Mouse (Mus musculus): ENCODE data around the gene Emc1. TPM values are rescaled to one million over a fixed set of nuclear protein-coding genes. Genes with fewer than 3 reads are reported as not detected.
"Not testable (repeated sequence)": the region's sequence is repeated elsewhere in the genome, so short reads cannot be mapped to it uniquely, and the experiment has no call there.

Gene Emc1
- total RNA-seq, 2 experiments from 2014 or later: 77.7 to 82.3 TPM

DNA sequence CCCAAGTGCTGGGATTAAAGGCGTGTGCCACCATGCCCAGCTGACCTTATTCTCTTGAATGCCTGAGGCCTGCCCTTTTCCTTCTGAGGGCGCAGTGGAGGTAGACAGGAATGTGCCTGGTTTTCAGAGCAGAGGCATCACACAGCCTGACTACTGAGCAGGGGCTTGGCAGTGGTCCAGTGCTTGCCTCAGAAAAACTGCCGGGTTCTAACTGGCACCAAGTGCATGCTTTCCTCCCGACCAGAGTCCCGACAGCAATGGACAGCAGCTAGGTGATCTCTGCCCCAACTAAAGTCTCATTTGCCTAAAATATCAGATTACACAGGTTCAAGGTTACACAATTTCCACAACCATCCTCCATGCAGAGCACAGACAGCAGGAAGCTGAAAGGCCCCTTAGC is 8.7 kb upstream of the Emc1 start:
- peak; percentile 57 to 59 for DNase-seq (ENCODE audit: low spot score in 2 of 2)
- intact Hi-C loops (cut with DNase I): no loop called here

DNA sequence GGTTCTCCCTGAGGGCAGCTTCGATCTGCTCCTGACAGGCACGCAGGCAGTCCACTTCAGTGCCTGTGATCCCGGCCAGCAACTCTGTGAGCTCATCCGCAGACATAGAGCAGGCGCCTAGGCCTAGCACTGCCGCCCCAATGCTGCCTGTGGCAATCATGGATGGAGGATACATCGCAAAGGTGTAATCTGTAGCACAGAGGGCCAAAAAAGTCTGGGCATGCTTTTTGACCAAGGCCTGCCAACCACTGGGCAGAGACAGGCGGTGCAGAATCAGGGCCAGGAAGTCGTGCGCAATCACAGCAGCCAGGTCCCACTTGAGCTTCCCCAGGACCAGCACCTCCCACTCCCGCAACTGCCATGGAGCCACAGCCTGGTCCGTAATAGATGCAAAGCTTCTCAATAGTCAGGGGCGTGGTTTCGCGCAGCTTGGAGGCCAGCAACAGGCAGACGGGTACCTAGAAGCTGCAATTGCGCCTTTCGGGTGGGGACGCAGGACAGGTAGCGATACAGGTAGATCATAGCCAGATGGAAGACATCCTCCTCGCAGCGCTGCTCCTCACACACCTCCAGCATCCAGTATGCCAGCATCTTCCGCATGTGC is 6.9 kb upstream of the Emc1 start:
- no peak for DNase-seq (ENCODE audit: low spot score in 2 of 2)
- intact Hi-C loops (cut with DNase I): no loop called here

DNA sequence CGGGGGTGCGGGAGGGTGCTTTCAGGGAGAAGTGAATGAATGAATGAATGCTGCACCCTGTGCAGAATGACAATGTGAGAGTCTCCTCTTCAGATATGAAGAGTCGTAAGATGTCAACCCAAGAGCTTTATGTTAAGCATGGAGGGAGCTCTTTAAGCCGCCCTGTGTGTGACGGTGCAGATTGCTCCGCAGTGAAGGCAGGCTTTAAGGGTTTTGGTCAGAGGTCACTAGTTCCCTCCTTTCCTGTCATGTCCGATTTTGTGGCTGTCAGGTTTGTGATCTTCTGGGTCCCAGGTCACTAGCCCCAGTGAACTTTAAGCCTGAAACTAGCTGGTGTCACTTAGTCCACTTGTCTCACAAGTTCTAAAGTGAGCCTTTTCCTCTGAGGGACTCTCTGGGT is 445 bp downstream of the Emc1 start:
- intact Hi-C loops (cut with DNase I): no loop called here
- no peak for DNase-seq (ENCODE audit: low spot score in 2 of 2)

DNA sequence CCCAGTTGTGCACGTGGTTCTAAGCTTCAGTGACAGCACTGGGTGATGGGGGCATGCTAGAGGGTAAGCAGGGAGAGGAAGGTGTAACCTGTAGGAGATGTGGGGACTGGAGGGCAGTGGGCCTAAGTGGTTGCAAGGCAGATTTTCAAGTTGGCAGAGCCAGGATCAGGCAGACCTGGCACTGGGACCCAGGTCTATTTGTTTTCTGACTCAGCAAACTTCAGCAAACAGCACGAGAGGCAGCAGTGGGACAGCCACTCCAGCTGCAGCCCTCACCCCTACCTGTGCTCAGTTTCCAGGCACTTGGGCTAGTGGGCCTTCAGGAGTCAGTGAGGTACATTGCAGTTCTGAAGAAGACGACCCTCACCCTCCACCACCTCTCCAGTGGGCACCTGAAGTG is 4.8 kb downstream of the Emc1 start:
- no peak for DNase-seq (ENCODE audit: low spot score in 2 of 2)
- intact Hi-C loops (cut with DNase I): no loop called here

DNA sequence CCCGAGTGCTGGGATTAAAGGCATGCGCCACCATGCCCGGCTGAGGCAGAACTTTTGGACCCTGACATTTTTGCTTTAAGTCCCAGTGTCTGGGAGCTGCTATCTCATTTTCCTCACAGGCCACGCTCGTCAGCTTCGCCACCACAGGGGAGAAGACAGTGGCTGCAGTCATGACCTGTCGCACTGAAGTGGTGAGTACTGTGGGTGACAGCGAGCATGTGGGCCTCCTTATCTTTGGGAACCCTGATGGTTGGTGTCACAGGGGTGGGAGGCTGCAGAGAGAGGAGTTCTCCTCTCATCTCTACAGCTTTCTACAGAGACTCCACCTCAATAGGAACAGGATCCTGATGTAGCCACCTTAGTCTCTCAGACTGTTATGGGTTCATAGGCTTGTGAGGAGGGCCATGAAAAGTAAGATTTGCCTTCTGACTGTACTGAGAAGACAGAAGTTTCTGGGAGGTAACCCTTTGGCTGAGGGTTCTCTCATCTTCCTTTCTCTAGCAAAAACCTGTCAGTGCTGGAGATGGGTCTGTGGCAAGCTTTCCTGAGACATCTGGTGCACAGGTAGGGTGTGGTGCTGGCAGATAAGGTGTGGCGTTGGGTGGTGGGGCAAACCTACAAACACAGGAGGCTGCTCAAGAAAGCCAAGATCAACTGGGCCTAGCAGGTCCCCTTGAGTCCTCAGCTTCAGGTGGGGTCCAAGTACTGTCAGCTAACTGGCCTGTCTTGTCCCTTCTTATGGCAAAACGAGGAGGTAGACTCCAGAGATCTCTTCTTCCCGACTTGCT is 8.6 kb downstream of the Emc1 start:
- intact Hi-C loops (cut with DNase I): no loop called here
- DNase-seq (ENCODE audit: low spot score in 2 of 2): no peak

DNA sequence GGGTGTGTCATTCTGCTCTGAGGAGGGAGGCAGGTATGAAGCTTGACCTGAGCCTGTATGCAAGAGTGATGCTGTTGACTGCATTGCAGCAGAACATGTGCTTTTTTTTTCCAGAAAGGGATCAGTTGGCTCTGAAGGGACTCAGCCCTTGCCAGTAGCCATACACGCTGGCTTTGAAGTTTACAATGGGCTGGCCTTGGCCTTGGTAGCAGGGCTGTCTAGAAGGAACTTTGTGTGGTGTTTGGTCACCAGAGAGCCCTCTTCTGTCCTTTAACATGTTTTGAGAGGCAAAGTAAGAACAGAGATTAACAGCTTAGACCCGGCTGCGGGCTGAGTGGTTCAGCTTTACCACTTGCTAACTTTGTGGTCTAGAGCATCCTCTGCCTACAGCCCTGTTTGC is 14.9 kb downstream of the Emc1 start:
- no peak for DNase-seq (ENCODE audit: low spot score in 2 of 2)
- intact Hi-C loops (cut with DNase I): loop anchor here (5.0 kb wide), 1 partner anchor 45 kb away; no protein-coding TSS in a partner anchor

DNA sequence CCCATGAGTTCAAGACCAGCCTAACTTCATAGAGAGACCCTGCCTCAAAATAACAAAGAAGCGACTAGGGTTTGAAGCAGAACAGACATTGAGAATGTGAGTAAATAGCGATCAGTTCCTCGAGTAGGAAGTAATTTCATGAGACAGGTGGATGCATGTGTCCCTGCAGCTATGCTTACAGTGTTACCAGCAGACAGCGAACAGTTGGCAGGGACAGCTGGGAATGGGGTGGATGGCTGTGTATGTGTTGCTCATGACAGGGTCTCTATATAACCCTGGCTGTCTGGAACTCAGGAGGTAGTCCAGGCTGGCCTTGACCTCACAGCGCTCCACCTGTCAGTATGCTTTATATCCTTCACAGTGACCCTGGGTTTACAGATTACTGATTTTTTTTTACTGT is 15.7 kb downstream of the Emc1 start:
- intact Hi-C loops (cut with DNase I): loop anchor here (5.0 kb wide), 1 partner anchor 44 kb away; no protein-coding TSS in a partner anchor
- DNase-seq (ENCODE audit: low spot score in 2 of 2): no peak

DNA sequence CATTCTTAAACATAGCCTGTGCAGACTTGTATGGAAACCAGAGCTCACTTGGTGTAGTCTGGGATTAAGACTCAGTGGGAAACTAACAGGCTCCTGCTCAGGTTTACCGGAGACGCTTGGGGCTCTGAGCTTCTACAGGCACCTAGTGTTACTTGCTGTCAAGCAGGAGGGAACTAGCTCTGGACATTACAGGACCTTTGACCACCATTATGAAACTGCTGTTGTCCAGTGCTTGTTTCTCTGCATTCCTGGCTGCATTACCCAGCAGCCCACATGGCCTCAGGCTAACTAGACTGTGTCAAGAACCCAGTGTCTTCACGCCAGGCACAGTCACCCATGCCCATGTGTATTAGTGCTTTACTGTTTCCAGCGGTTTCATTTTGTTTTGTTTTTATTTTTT is 20.7 kb downstream of the Emc1 start:
- no peak for DNase-seq (ENCODE audit: low spot score in 2 of 2)
- intact Hi-C loops (cut with DNase I): no loop called here

DNA sequence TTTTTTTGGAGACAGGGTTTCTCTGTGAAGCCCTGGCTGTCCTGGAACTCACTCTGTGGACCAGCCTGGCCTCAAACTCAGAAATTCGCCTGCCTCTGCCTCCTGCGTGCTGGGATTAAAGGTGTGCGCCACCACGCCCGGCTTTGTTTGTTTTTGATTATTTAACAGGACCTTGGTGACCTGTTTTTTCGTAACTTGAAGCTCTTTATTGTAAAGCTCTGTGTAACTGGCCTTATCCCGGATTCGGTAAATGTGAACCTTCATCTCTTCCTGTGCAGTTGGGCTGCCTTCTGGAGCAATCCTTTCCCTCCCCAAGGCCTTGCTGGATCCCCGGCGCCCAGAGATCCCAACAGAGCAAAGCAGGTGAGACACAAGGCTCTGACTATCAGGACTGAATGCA is 21.1 kb downstream of the Emc1 start:
- no peak for DNase-seq (ENCODE audit: low spot score in 2 of 2)
- intact Hi-C loops (cut with DNase I): no loop called here

DNA sequence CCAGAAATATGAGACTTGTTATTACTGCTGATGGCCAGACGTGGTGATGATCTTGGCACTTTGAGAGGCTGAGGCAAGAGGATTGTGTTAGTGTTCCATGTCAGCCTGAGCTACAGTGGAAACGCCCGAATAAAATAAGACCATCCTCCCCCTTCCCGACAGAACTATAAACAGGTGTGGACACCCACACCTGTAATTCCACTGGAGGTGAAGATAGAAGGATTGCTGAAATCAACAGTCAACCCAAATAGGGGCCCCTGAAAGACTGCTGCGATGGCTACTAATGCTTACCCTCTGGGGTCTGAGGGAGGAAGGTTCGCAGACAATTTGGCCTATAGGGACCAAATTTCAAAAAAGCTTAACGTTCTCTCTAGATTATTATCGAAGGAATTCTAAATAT is 27.3 kb downstream of the Emc1 start:
- intact Hi-C loops (cut with DNase I): no loop called here
- no peak for DNase-seq (ENCODE audit: low spot score in 2 of 2)

DNA sequence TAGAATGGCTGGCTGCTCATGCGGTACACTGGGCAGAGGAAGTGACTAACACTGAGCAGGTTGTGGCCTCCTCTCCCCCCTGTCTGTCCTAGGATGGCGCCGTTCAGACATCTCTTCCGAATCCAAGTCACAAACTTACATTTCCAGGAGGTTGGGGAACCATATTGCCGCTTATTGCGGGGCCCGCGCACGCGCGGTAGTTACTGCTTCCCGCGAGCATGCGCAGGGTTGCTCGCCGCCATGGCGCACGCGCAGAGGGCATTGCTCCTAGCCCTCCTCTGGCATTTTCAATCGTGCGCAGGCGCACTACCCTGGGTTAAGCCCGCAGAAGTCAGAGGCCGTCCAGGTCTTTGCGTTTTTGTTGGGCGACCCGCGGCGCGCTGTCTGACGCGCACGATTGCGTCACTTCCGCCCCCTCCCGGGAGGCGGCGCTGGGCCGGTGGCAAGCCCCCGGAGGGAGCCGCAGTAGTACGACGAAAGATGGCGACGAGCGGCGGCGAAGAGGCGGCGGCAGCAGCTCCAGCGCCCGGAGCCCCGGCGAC is 27.9 kb downstream of the Emc1 start:
- intact Hi-C loops (cut with DNase I): no loop called here
- DNase-seq (ENCODE audit: low spot score in 2 of 2): peak; percentile 100

DNA sequence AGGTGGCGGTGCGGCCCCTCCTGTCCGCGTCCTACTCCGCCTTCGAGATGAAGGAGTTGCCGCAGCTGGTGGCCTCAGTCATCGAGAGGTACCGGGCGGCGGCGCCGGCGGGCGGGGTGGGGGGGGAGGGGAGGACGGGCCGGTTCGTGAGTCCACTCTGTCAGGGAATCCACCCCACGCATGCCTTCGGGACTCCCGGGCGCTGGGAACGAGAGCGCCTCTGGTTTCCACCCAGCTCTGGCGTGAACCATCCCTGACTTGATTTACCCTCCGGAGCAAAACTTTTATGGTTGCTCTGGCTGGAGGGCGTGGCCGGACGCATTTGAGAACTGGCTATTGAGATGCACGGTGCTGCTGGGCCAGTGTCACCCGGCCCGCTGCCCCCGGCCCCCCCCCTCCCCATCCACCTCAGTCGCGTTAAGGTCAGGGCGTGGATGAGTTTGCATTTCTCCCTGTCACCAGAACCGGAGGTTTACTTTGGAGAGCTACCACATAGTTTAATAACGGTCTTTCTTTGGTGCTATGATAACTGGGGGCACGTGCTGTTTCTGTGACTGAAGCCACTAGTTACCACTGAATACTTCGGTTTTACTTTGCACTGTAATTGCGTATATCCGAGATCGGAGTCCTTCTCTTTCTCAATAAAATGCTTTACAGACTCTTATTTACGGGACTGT is 28.5 kb downstream of the Emc1 start:
- DNase-seq (ENCODE audit: low spot score in 2 of 2): no peak
- intact Hi-C loops (cut with DNase I): no loop called here

DNA sequence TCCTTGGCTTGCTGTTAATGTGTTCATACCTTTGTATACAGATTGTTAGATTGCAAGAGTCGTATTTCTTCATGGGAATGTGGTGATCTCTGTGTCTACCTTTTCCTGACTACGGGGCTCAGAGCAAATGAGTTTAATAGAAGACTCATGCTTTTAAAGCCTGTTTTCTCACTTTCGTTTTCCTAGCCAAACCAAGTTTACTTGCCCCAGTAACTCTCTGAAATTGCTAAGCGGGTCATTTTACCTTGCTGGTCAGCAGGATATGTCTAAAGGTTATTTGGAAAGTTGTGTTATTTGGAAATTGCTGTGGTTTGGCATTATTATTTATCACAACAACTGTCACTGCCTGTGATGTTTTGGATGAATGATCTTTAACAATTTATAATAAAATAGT is 29.1 kb downstream of the Emc1 start:
- DNase-seq (ENCODE audit: low spot score in 2 of 2): no peak
- intact Hi-C loops (cut with DNase I): no loop called here

DNA sequence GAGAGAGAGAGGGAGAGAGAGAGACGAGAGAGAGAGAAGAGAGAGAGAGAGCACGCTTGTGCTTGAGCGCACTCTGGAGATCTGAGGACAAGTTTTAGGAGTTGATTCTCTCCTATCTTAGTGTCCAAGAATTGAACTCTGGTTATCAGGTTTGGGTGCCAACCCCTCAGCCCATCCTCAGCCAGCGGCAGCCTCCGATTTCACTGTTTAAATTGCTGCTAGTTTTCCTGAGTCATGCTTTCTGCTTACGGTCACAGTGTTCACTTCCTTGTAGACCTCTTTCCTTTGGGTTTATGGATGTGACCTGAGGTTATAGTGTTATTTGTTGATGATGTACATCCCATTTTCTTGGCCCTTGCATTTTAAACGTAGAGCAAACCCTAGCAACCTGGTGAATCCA is 29.8 kb downstream of the Emc1 start:
- intact Hi-C loops (cut with DNase I): no loop called here
- no peak for DNase-seq (ENCODE audit: low spot score in 2 of 2)

DNA sequence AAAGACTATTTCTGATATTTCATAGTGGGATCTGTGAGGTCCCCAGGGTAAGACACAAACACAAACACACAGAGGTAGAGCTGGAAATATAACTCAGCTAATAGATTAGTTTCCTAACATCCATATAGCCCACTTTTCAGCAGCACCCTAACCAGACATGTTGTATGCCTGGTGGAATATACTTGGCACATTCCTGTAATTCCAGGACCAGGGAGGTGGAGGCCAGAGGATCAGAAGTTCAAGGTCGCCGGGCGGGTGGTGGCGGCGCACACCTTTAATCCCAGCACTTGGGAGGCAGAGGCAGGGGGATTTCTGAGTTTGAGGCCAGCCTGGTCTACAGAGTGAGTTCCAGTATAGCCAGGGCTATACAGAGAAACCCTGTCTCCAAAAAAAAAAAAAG is 33.5 kb downstream of the Emc1 start:
- DNase-seq (ENCODE audit: low spot score in 2 of 2); intact Hi-C loops (cut with DNase I): not testable (repeated sequence)

DNA sequence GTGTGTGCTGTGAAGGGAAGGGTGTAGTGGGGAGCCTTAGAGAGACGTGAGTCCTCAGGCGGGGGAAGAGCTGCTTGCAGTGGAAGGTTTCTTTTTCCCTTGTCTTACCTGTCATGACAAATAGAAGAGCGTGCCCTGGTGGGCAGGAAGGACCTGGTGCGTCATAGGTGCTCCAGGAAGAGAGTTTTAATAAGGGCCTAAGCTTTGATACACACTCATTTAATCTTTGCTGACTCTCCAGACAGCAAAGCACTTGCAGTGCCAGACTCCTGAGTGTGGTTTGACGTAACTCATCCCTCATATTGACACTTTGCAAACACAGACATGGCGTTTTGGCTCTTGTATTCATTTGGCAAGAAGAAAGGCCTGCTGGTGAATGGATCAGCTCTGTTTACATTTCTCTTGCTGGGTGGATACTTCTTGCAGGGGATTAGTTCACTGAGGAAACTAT is 34.5 kb downstream of the Emc1 start:
- no peak for DNase-seq (ENCODE audit: low spot score in 2 of 2)
- intact Hi-C loops (cut with DNase I): no loop called here

DNA sequence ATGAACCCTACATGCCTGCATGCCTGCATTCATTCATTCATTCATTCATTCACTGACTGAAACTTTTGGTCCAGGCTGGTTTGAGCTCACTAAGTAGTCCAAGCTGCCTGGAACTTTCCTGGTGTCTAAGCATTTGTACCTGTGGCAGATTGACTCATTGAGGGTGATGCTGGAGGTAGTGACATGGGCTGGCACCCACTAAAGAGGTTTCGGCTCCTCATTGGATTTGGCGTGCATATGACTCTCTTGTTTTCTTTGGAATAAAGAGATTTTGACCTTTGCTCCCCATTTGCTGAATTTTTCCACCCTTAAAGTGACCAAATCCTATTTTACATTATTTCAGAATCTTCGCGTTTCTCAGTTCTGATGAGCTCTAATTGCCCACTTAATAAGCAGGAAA is 37.2 kb downstream of the Emc1 start:
- intact Hi-C loops (cut with DNase I): no loop called here
- no peak for DNase-seq (ENCODE audit: low spot score in 2 of 2)

DNA sequence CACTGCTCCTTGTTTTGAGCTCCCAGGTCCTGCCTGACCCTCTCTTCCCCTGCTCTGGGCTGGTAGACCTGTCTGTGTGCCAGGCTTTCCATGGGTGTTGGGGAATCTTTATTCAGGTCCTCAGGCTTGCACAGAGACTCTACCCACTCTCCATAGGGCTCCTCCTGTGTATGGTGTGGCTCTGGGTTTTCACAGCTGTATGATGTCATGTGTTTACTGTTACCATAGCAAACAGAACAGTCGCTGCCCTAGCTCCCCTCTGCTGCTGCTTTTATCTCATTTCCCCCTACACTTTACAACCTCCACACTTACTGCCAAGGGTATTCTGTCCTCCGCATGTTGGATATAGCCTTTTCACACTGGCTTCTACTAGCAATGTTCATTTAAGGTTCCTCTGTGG is 43.0 kb downstream of the Emc1 start:
- DNase-seq (ENCODE audit: low spot score in 2 of 2): no peak
- intact Hi-C loops (cut with DNase I): no loop called here

DNA sequence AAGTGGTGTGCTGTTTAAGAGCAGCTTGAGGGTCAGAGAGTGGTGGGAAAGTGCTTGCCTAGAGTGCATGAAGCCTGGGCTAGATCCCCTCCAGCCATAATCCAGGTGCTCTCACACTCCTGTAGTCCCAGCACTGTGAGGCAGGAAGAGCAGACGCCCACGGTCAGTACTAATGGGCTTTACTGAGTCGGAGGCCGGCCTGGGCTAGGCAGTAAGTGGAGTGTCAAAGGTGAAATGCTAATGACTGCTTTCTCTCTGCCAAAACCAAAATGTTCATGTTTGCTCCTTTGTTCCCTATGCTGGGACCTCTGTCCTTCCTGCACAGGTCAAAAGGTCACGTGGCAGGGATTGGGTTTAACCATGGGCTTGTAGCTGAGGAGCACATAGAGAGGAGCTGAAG is 48.1 kb downstream of the Emc1 start:
- intact Hi-C loops (cut with DNase I): no loop called here
- DNase-seq (ENCODE audit: low spot score in 2 of 2): no peak

DNA sequence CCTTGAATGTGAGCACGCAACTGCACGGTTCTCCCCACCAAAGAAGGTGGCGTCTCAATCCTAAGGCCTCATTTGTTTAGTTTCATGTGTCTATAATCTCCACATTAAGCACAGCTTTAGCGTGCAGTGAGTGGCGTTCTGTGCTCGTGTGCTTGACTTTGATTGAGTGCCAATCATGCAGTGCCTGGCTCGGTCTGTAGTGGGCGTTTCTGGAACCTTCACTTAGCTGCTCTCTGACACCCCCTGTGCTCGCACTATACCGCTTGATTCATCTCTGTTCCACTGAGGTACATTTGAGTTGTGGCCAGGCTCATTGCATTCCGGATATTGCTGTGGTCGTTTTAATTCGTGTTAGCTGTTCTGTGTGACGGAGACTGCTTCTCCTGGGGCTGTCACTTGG is 50.8 kb downstream of the Emc1 start:
- intact Hi-C loops (cut with DNase I): no loop called here

More for the DNA sequence above, 50.8 kb downstream of the Emc1 start:
- DNase-seq (ENCODE audit: low spot score in 2 of 2): no peak

Data from left cerebral cortex, postnatal 14 days (tissue).